Mouse (Mus musculus) hindbrain, embryonic 10.5 days (tissue): ENCODE data around the gene Fam234b. TPM values are rescaled to one million over a fixed set of nuclear protein-coding genes. Genes with fewer than 3 reads are reported as not detected.

Source experiments
- DNase-seq: peaks from one replicate; pipeline ENCODE4 v3.0.0-alpha.2; 2017; ENCODE audit warnings: low spot score
- H3K27ac ChIP-seq: fragments of 300-500 bp; sonication (generic); 2 replicates; pipeline ENCODE4 v1.5.1; 2016; ENCODE audit warnings: mild to moderate bottlenecking, moderate library complexity
- H3K27me3 ChIP-seq: fragments of 300-500 bp; sonication (generic); 2 replicates; pipeline ENCODE4 v1.6.1; 2016; ENCODE audit warnings: mild to moderate bottlenecking; ENCODE audit not compliant: poor library complexity, insufficient read depth, severe bottlenecking
- H3K36me3 ChIP-seq: fragments of 300-500 bp; sonication (generic); 2 replicates; pipeline ENCODE4 v1.6.1; 2016; ENCODE audit warnings: mild to moderate bottlenecking, moderate library complexity
- H3K4me1 ChIP-seq: fragments of 300-500 bp; sonication (generic); replicated peaks from 2 replicates; pipeline ENCODE4 v1.6.1; 2016; ENCODE audit warnings: mild to moderate bottlenecking
- H3K4me3 ChIP-seq: fragments of 300-500 bp; sonication (generic); 2 replicates; pipeline ENCODE4 v1.5.1; 2016; ENCODE audit warnings: mild to moderate bottlenecking, moderate library complexity
- H3K9me3 ChIP-seq: fragments of 300-500 bp; sonication (generic); 2 replicates; pipeline ENCODE4 v1.6.1; 2016; ENCODE audit warnings: mild to moderate bottlenecking, moderate library complexity
- WGBS: fragments of 180-500 bp; shearing (Covaris S2); methylation state at CpG from one replicate; pipeline ENCODE4 v1.1.7; 2016; 5-methylcytosine and 5-hydroxymethylcytosine counted together
- polyA plus RNA-seq: library from polyadenylated mRNA; unstranded; fragments of >200 nt; fragmentation: Nextera tagmentation; extraction: Ambion mirVana; gene quantifications from 2 replicates; pipeline ENCODE4 v1.2.1, GENCODE M21; 2016

Fam234b gene
- polyA plus RNA-seq, 1 experiment from 2014 or later = 28.0 TPM

- peaks cover 12% of the 10 kb centered on the region for H3K27me3 ChIP-seq
- no peaks in the 10 kb centered on the region for H3K36me3 ChIP-seq
- peaks cover 20% of the 10 kb centered on the region for H3K4me1 ChIP-seq
- no peak overlapping the region for H3K27ac ChIP-seq
- DNase-seq = no peak
- 77% methylated on average over 2 of the region's 2 CpGs for WGBS
- no peaks in the 10 kb centered on the region for H3K9me3 ChIP-seq
- H3K4me3 ChIP-seq = no peak overlapping the region
Measured at GRCm38 (mm10) chr6:135165706-135166105, 32.1 kb upstream of the Fam234b start.

DNA sequence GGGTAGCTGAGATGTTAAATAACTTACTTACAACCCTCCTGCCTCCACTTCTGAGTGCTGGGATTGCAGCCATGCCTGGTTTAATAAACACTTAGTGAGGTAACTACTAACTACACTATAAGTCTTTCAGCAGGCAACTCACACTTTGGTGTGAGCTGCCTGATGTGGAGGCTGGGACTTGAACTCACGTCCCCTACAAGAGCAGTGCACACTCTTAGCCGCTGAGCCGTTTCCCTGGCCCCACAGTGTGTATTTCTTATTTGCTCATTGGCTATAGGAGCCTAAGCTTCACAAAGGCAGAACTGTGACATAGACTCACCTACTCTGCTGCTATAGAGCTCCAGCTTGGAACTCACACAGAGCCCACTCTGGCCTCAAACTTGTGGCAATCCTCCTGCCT lies 31.5 kb upstream of the Fam234b start:
- H3K4me1 ChIP-seq = peaks cover 20% of the 10 kb centered on the region
- peaks cover 12% of the 10 kb centered on the region for H3K27me3 ChIP-seq
- DNase-seq = no peak
- WGBS = 90% methylated on average over 3 of the region's 3 CpGs
- H3K9me3 ChIP-seq = no peaks in the 10 kb centered on the region
- no peaks in the 10 kb centered on the region for H3K36me3 ChIP-seq
- no peak overlapping the region for H3K4me3 ChIP-seq
- H3K27ac ChIP-seq = no peak overlapping the region

DNA sequence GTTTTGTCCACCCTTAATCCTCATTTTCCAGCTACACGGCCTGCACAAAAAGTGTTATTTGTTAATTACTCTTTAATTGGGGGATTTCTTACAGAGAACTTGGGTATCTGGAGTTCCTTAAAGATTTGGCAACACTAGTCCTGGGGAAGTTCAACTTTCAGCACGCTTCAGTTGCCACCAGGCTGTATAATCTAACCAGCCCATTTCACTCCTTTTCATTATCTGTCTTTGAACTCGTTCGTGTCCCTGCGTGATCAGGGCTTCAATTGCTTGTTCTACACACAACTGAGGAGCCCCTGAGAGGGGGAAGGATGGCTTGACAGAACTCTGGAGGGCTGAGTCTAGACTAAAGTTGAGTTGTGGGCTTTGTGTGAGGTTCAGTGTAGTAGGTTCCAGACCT lies 31.1 kb upstream of the Fam234b start:
- DNase-seq = no peak
- no peaks in the 10 kb centered on the region for H3K36me3 ChIP-seq
- no peak overlapping the region for H3K27ac ChIP-seq
- peak overlapping the region; percentile 68; the same call in 1 of the 2 replicates for H3K4me3 ChIP-seq
- 61% methylated on average over 5 of the region's 5 CpGs for WGBS
- H3K4me1 ChIP-seq = peaks cover 20% of the 10 kb centered on the region
- H3K27me3 ChIP-seq = peaks cover 12% of the 10 kb centered on the region
- no peaks in the 10 kb centered on the region for H3K9me3 ChIP-seq

GRCm38 (mm10) chr6:135167380-135168311 lies 30.1 kb upstream of the Fam234b start:
- DNase-seq = peak; percentile 87
- 3% methylated on average over 46 of the region's 46 CpGs for WGBS
- Histone ChIP-seq H3K4me1 (peaks cover 20% of the 10 kb centered on the region), H3K4me3 (peak overlapping the region; percentile 68), H3K27ac (peak overlapping the region; percentile 89), H3K9me3 (no peaks in the 10 kb centered on the region), H3K36me3 (no peaks in the 10 kb centered on the region), H3K27me3 (peaks cover 12% of the 10 kb centered on the region)

GRCm38 (mm10) chr6:135168471-135168870 lies 29.3 kb upstream of the Fam234b start:
- H3K36me3 ChIP-seq = no peaks in the 10 kb centered on the region
- DNase-seq = no peak
- H3K4me3 ChIP-seq = peak overlapping the region; percentile 68
- H3K4me1 ChIP-seq = peaks cover 14% of the 10 kb centered on the region
- peak overlapping the region; percentile 89 for H3K27ac ChIP-seq
- 79% methylated on average over 6 of the region's 6 CpGs for WGBS
- no peaks in the 10 kb centered on the region for H3K9me3 ChIP-seq
- H3K27me3 ChIP-seq = peaks cover 12% of the 10 kb centered on the region

DNA sequence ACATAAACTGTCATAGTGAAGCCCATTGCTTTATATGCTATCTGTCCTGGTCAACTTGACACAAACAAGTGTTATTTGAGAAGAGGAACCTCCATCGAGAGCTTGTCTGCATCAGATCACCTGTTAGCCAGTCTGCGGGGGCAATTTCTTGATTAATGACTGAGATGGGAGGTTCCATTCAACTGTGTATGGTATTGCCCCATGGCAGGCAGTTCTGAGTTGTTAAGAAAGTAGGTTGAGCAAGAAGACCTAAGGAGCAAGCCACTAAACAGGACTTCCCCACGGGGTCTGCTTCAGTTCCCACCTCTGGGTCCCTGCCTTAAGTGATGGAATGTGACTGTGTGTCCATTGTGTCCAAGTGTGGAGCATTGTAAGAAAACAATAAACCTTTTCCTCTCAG lies 28.5 kb upstream of the Fam234b start:
- no peak for DNase-seq
- no peak overlapping the region for H3K27ac ChIP-seq
- no peaks in the 10 kb centered on the region for H3K9me3 ChIP-seq
- 92% methylated on average over 3 of the region's 3 CpGs for WGBS
- peaks cover 14% of the 10 kb centered on the region for H3K4me1 ChIP-seq
- peaks cover 12% of the 10 kb centered on the region for H3K27me3 ChIP-seq
- no peak overlapping the region for H3K4me3 ChIP-seq
- no peaks in the 10 kb centered on the region for H3K36me3 ChIP-seq

- Histone ChIP-seq H3K27me3 (peaks cover 2% of the 10 kb centered on the region), H3K36me3 (no peaks in the 10 kb centered on the region), H3K27ac (no peak overlapping the region), H3K4me1 (peaks cover 14% of the 10 kb centered on the region), H3K4me3 (no peak overlapping the region), H3K9me3 (no peaks in the 10 kb centered on the region)
- WGBS = 68% methylated on average over 14 of the region's 14 CpGs
- DNase-seq = no peak
Measured at GRCm38 (mm10) chr6:135171736-135172135, 26.0 kb upstream of the Fam234b start.

GRCm38 (mm10) chr6:135175014-135175413 lies 22.8 kb upstream of the Fam234b start:
- WGBS = 95% methylated on average over 1 of the region's 1 CpGs
- no peaks in the 10 kb centered on the region for H3K36me3 ChIP-seq

DNA sequence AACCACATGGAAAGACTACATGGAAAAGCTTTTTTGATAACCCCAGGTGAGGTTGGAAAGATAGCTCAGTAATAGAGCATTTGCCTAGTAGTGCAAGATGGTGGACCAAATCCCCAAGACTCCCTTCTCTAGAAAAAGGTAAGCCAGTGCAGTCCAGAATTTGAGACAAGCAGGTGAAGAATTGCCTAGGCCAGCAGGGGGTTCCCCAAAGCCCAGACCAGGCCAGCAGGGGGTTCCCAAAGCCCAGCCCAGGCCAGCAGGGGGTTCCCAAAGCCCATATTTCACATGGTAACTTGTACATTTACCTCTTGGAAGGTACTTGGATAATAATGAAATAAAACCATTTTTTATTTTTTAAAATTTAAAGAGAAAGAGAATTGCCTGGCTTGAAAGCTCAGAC lies 20.5 kb upstream of the Fam234b start:
- H3K4me3 ChIP-seq = no peak overlapping the region
- H3K4me1 ChIP-seq = 0 out of 2 replicates have a peak, but pooled peaks cover 3% of the 10 kb centered on the region
- DNase-seq = no peak
- H3K27me3 ChIP-seq = peaks cover 16% of the 10 kb centered on the region; the same call in 1 of the 2 replicates
- no peaks in the 10 kb centered on the region for H3K36me3 ChIP-seq
- no peaks in the 10 kb centered on the region for H3K9me3 ChIP-seq
- H3K27ac ChIP-seq = no peak overlapping the region

More at GRCm38 (mm10) chr6:135175014-135175413, 22.8 kb upstream of the Fam234b start:
- no peak for DNase-seq
- Histone ChIP-seq H3K9me3 (no peaks in the 10 kb centered on the region), H3K27ac (no peak overlapping the region), H3K4me3 (no peak overlapping the region), H3K4me1 (0 out of 2 replicates have a peak, but pooled peaks cover 3% of the 10 kb centered on the region), H3K27me3 (peaks cover 9% of the 10 kb centered on the region; the same call in 1 of the 2 replicates)

DNA sequence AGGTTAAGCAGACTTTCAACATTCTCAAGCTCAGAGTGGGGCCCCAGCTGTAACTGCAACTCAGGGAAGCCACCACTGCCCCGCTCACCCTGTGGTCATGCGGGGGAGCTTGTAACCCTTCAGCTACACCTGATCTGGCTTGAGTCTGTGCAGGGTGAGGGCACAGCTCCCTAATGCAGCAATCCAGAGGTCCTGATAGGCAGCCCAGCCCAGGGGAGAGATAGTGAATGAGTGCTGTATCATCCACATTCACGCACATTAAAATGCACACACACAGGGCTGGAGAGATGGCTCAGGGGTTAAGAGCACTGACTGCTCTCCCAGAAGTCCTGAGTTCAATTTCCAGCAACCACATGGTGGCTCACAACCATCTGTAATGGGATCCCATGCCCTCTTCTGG lies 19.2 kb upstream of the Fam234b start:
- H3K9me3 ChIP-seq = no peaks in the 10 kb centered on the region
- WGBS = 57% methylated on average over 3 of the region's 3 CpGs
- H3K36me3 ChIP-seq = no peaks in the 10 kb centered on the region
- no peak for DNase-seq
- H3K4me3 ChIP-seq = no peak overlapping the region
- peaks cover 20% of the 10 kb centered on the region; the same call in 1 of the 2 replicates for H3K27me3 ChIP-seq
- H3K27ac ChIP-seq = no peak overlapping the region
- 0 out of 2 replicates have a peak, but pooled peaks cover 3% of the 10 kb centered on the region for H3K4me1 ChIP-seq

DNA sequence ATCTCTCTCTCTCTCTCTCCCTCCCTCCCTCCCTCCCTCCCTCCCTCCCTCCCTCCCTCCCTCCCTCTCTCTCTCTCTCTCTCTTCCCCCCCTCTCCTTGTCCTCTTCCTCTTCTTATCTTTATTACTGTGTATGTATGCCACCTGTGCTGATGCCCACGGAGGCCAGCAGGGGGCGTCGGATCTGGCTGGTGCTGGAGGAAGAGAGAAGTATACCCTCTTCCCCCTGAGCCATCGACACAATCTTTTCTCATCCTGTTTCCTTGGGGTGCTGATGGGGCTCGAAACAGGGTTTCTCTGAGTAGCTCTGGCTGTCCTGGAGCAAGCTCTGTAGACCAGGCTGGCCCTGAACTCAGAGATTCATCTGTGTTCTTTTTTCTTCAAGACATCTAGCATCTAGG lies 14.9 kb upstream of the Fam234b start:
- H3K9me3 ChIP-seq = no peaks in the 10 kb centered on the region
- peaks cover 20% of the 10 kb centered on the region; the same call in 1 of the 2 replicates for H3K27me3 ChIP-seq
- WGBS = 51% methylated on average over 5 of the region's 5 CpGs
- H3K4me3 ChIP-seq = no peak overlapping the region
- H3K4me1 ChIP-seq = peaks cover 14% of the 10 kb centered on the region
- no peaks in the 10 kb centered on the region for H3K36me3 ChIP-seq
- H3K27ac ChIP-seq = no peak overlapping the region
- DNase-seq = no peak

GRCm38 (mm10) chr6:135183961-135184360 lies 13.8 kb upstream of the Fam234b start:
- H3K4me3 ChIP-seq = no peak overlapping the region
- WGBS = 55% methylated on average over 8 of the region's 8 CpGs
- H3K36me3 ChIP-seq = no peaks in the 10 kb centered on the region
- H3K27ac ChIP-seq = no peak overlapping the region
- no peaks in the 10 kb centered on the region for H3K9me3 ChIP-seq
- peaks cover 20% of the 10 kb centered on the region; the same call in 1 of the 2 replicates for H3K27me3 ChIP-seq
- DNase-seq = no peak
- peaks cover 11% of the 10 kb centered on the region for H3K4me1 ChIP-seq
